5 mouse cellular contexts compared by ENCODE assay signal in genomic region chr6:148989792-148990491, GRCm38 (mm10). TPM values are rescaled to one million over a fixed set of nuclear protein-coding genes. Genes with fewer than 3 reads are reported as not detected.
DNase-seq lines count a peak whose midpoint lies in the region; ATAC-seq and TF ChIP-seq lines count a peak whose summit lies in the region.
"Not testable (repeated sequence)": the region's sequence is repeated elsewhere in the genome, so short reads cannot be mapped to it uniquely, and the experiment has no call there.

No protein-coding gene starts in this region.

- H3K4me1 ChIP-seq in CH12.LX (ENCODE audit: control insufficient read depth in 1 of 2, insufficient read depth in 2 of 2) (peaks cover 5 to 22% of the 10 kb centered on the region in 2 experiments; a peak in 3 of 4 replicates), ES-E14 (ENCODE audit: control insufficient read depth in 2 of 2, insufficient read depth in 2 of 2, low read length in 2 of 2, poor library complexity in 1 of 2) (peaks cover 12 to 23% of the 10 kb centered on the region in 2 experiments)
- H3K4me1 ChIP-seq in intestine, postnatal 0 days (replicated peaks; ENCODE audit: control insufficient read depth, insufficient read depth, low read length) = not testable (repeated sequence)

- DNase-seq in CH12.LX (ENCODE audit: extremely low read depth); ES-E14 (ENCODE audit: low read depth, low spot score): not testable (repeated sequence)
- DNase-seq in NIH3T3 (ENCODE audit: low read depth) = peak; percentile 29
- peak; percentile 34 for DNase-seq in splenic B cell, adult 2 months (ENCODE audit: low read depth, low spot score)

- H3K4me3 ChIP-seq in CH12.LX (replicated peaks in 1 of 3; ENCODE audit: low read depth in 2 of 3, low read length in 2 of 3, poor library complexity in 1 of 3); ES-E14 (ENCODE audit: insufficient read depth in 1 of 2, low read depth in 1 of 2, low read length in 2 of 2, poor library complexity in 1 of 2, severe bottlenecking in 1 of 2); intestine, postnatal 0 days (ENCODE audit: low read depth, low read length): not testable (repeated sequence)

- H3K27ac ChIP-seq in CH12.LX (ENCODE audit: insufficient read depth, low read depth); intestine, postnatal 0 days (ENCODE audit: low read depth, low read length): not testable (repeated sequence)
- H3K27ac ChIP-seq in ES-E14 (ENCODE audit: insufficient read depth, low read depth, low read length, poor library complexity, severe bottlenecking) = peak overlapping the region; percentile 100; the same call in 1 of the 2 replicates

- H3K4me2 ChIP-seq in CH12.LX (ENCODE audit: insufficient read depth, low read depth, poor library complexity, severe bottlenecking); intestine, postnatal 0 days (replicated peaks; ENCODE audit: low read depth): not testable (repeated sequence)

- WGBS in intestine, postnatal 0 days = 36% methylated on average over 1 of the region's 3 CpGs

- TF ChIP-seq CTCF in CH12.LX (conservative IDR thresholded peaks at IDR 0.05 in 1 of 2, IDR thresholded peaks at IDR 0.05 in 1 of 2; ENCODE audit: low read depth in 2 of 2, low read length in 2 of 2); intestine, postnatal 0 days (IDR thresholded peaks at IDR 0.05; ENCODE audit: low read depth): not testable (repeated sequence)

- H3K27me3 ChIP-seq in CH12.LX (replicated peaks); intestine, postnatal 0 days (replicated peaks; ENCODE audit: control insufficient read depth, insufficient read depth, low read length); splenic B cell, adult 2 months (ENCODE audit: control insufficient read depth, insufficient read depth, low read length, poor library complexity, severe bottlenecking): not testable (repeated sequence)

- in situ Hi-C loops in CH12.LX (cut with MboI; ENCODE audit: low pct_ligation_motif_present, low pct_unique_long_range_greater_than_20kb, low sequenced_read_pairs); ES-E14 (cut with MboI; ENCODE audit: low sequenced_read_pairs in 2 of 2, unreplicated experiment in 2 of 2): not testable (repeated sequence)

- dilution Hi-C loops in CH12.LX (cut with MboI; ENCODE audit: extremely low pct_ligation_motif_present, extremely low pct_unique_long_range_greater_than_20kb, low sequenced_read_pairs) = not testable (repeated sequence)

- TF ChIP-seq POLR2A in CH12.LX (IDR thresholded peaks at IDR 0.05; ENCODE audit: low read depth, low read length) = not testable (repeated sequence)

- TF ChIP-seq RAD21 in CH12.LX (IDR thresholded peaks at IDR 0.05; ENCODE audit: low read depth, low read length) = not testable (repeated sequence)

- not testable (repeated sequence) for H3K79me2 ChIP-seq in CH12.LX (replicated peaks; ENCODE audit: control insufficient read depth, extremely low read depth, insufficient read depth, poor library complexity, severe bottlenecking)

- H3K36me3 ChIP-seq in CH12.LX (replicated peaks in 1 of 2; ENCODE audit: control insufficient read depth in 1 of 2, insufficient read depth in 1 of 2, low read length in 1 of 2); ES-E14 (ENCODE audit: control insufficient read depth, insufficient read depth, low read length, poor library complexity, severe bottlenecking); intestine, postnatal 0 days (ENCODE audit: control insufficient read depth, insufficient read depth); splenic B cell, adult 2 months (ENCODE audit: control insufficient read depth, insufficient read depth, low read length, poor library complexity, severe bottlenecking): not testable (repeated sequence)

- not testable (repeated sequence) for TF ChIP-seq EP300 in CH12.LX (IDR thresholded peaks at IDR 0.05; ENCODE audit: low read length)

- not testable (repeated sequence) for H3K9me3 ChIP-seq in CH12.LX (replicated peaks; ENCODE audit: low read length); ES-E14 (ENCODE audit: control insufficient read depth, insufficient read depth, low read depth, low read length); intestine, postnatal 0 days (ENCODE audit: control insufficient read depth)

- not testable (repeated sequence) for H3K9ac ChIP-seq in CH12.LX (ENCODE audit: insufficient read depth, low read depth); ES-E14 (ENCODE audit: insufficient read depth, low read depth, low read length, poor library complexity, severe bottlenecking); intestine, postnatal 0 days (ENCODE audit: low read depth, low read length)

- peak; percentile 41 for ATAC-seq in intestine, postnatal 0 days

TF ChIP-seq in CH12.LX, 34 proteins besides CTCF, POLR2A, EP300 and RAD21:
- peak; percentile 76 for TF ChIP-seq TBP (conservative IDR thresholded peaks at IDR 0.05; ENCODE audit: low read depth, low read length)

TF ChIP-seq in ES-E14, 5 proteins besides CTCF, POLR2A, EP300 and RAD21:
- peak; percentile 78 for TF ChIP-seq ZNF384 (IDR thresholded peaks at IDR 0.05; ENCODE audit: low read depth, low read length)

RNA-seq across cellular contexts. Expression of gene Sinhcaf, which starts 43.7 kb away (rescaled TPM):
- total RNA-seq in CH12.LX (2012; rRNA removed) (57.5 and 66.6 TPM in 2 replicates), CH12.LX (2014; rRNA removed) (140 and 146 TPM in 2 replicates), ES-E14 (2012; rRNA removed) (193 and 205 TPM in 2 replicates)
- 64.7 and 82.3 TPM in 2 replicates for polyA plus RNA-seq in CH12.LX (2012; ENCODE audit: insufficient read length, low read depth)
- 22.2 and 23.0 TPM in 2 replicates for polyA plus RNA-seq in intestine, postnatal 0 days (2015; fragmentation: Nextera tagmentation; extraction: Ambion mirVana)
